Comparison of ENCODE assay signal across 10 mouse cellular contexts in the genomic region with DNA sequence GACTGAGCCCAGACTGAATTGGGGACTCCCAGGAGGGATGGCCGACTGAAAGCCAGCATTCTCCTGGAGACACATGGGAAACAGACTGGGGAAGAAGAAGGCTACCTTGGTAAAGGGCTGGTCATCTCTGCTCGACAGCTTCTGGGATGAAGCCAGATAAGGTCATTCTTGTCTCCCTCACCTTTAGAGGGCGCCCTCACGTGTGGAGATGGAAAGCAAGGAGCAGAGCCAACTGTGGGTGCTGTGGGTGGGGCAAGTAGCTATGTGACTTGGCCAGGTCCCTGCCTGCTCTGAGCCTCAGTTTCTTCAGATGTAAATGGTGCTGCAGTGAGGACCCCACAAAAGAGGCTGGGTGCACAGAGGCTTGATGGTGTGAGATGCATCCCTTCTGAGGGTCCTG. TPM values are rescaled to one million over a fixed set of nuclear protein-coding genes. Genes with fewer than 3 reads are reported as not detected.
DNase-seq lines count a peak whose midpoint lies in the region; ATAC-seq and TF ChIP-seq lines count a peak whose summit lies in the region.
"Had no signal": no experiment of that assay in that cellular context is flagged by ENCODE, and none has a peak within 500 bp of the region (broad histone marks: within the 10 kb centered on the region; RNA-seq: fewer than 3 reads in every experiment).

No protein-coding gene starts in this region.

- no peak for TF ChIP-seq POLR2A in liver, adult 2 months (IDR thresholded peaks at IDR 0.05; ENCODE audit: extremely low read depth, insufficient read depth, low read length)
- no peak for TF ChIP-seq POLR2A in ES-Bruce4 (IDR thresholded peaks at IDR 0.05; ENCODE audit: insufficient read depth, low read length)

- H3K79me2 ChIP-seq in liver, adult 2 months (ENCODE audit: control insufficient read depth, insufficient read depth, low read length), result no peaks in the 10 kb centered on the region

- no peaks in the 10 kb centered on the region for H3K36me3 ChIP-seq in liver, adult 2 months (ENCODE audit: control insufficient read depth, insufficient read depth, low read length)
- H3K36me3 ChIP-seq in liver, embryonic 11.5 days (ENCODE audit: control insufficient read depth, insufficient read depth, low read length), result no peaks in the 10 kb centered on the region
- H3K36me3 ChIP-seq in ES-Bruce4 (ENCODE audit: control insufficient read depth, insufficient read depth, low read length, poor library complexity, severe bottlenecking), result no peaks in the 10 kb centered on the region

- ATAC-seq in liver, embryonic 11.5 days (replicated peaks; ENCODE audit: low FRiP score), result no peak

- no peak overlapping the region for H3K27ac ChIP-seq in liver, adult 2 months (replicated peaks; ENCODE audit: insufficient read depth, low read depth, low read length)
- H3K27ac ChIP-seq in liver, embryonic 11.5 days (ENCODE audit: low read depth, low read length), result no peak overlapping the region
- no peak overlapping the region for H3K27ac ChIP-seq in ES-Bruce4 (ENCODE audit: insufficient read depth, low read length)

- DNase-seq in adrenal gland, postnatal 36 days, result peak; percentile 8 to 26
- DNase-seq in adrenal gland, adult 8-10 months, result no peak
- DNase-seq in liver, adult 2 months (ENCODE audit: extremely low read depth, low read depth, low spot score), result peak; percentile 13
- DNase-seq in liver, embryonic 11.5 days (ENCODE audit: low spot score), result no peak
- DNase-seq in induced T-regulatory cell, adult 2 months (ENCODE audit: low read depth), result peak; percentile 24
- no peak for DNase-seq in T-cell, adult 2 months (ENCODE audit: low spot score)
- no peak for DNase-seq in left cerebral cortex, adult 8-10 months (ENCODE audit: low spot score in 2 of 2)

- TF ChIP-seq EP300 in ES-Bruce4 (IDR thresholded peaks at IDR 0.05; ENCODE audit: insufficient read depth, low read depth, low read length), result no peak

- H3K9me3 ChIP-seq in liver, embryonic 11.5 days (ENCODE audit: control insufficient read depth, low read length), result no peaks in the 10 kb centered on the region
- H3K9me3 ChIP-seq in ES-Bruce4 (replicated peaks; ENCODE audit: control insufficient read depth, insufficient read depth, low read length, poor library complexity, severe bottlenecking), result no peaks in the 10 kb centered on the region

- peak; percentile 39; the same call in 1 of the 2 replicates for TF ChIP-seq CTCF in liver, adult 2 months (IDR thresholded peaks at IDR 0.05; ENCODE audit: low read depth, low read length)
- peak; percentile 62 for TF ChIP-seq CTCF in ES-Bruce4 (IDR thresholded peaks at IDR 0.05; ENCODE audit: low read depth, low read length)

- no peak overlapping the region for H3K4me2 ChIP-seq in liver, embryonic 11.5 days

- H3K27me3 ChIP-seq in liver, adult 2 months (ENCODE audit: control insufficient read depth, insufficient read depth, low read length), result no peaks in the 10 kb centered on the region
- no peaks in the 10 kb centered on the region for H3K27me3 ChIP-seq in liver, embryonic 11.5 days (replicated peaks; ENCODE audit: control insufficient read depth, insufficient read depth, low read length)
- H3K27me3 ChIP-seq in ES-Bruce4 (ENCODE audit: control insufficient read depth, insufficient read depth, low read length, poor library complexity, severe bottlenecking), result no peaks in the 10 kb centered on the region

- H3K9ac ChIP-seq in liver, adult 2 months (ENCODE audit: low read depth, low read length), result no peak overlapping the region
- no peak overlapping the region for H3K9ac ChIP-seq in liver, embryonic 11.5 days (ENCODE audit: low read depth, low read length)
- H3K9ac ChIP-seq in ES-Bruce4 (ENCODE audit: low read depth, poor library complexity, severe bottlenecking), result no peak overlapping the region

- 33% methylated on average over 4 of the region's 4 CpGs for WGBS in liver, adult 2 months
- 30% methylated on average over 4 of the region's 4 CpGs for WGBS in liver, embryonic 11.5 days

- H3K4me3 ChIP-seq in liver, adult 2 months (ENCODE audit: insufficient read depth, low read depth, low read length), result no peak overlapping the region
- H3K4me3 ChIP-seq in liver, embryonic 11.5 days (ENCODE audit: low read depth, low read length), result no peak overlapping the region
- H3K4me3 ChIP-seq in ES-Bruce4 (ENCODE audit: low read depth, low read length), result no peak overlapping the region
- H3K4me3 ChIP-seq: erythroblast, embryonic 14.5 days had no signal

- H3K4me1 ChIP-seq in liver, adult 2 months (ENCODE audit: control insufficient read depth, insufficient read depth, low read length), result no peaks in the 10 kb centered on the region
- H3K4me1 ChIP-seq in liver, embryonic 11.5 days (replicated peaks; ENCODE audit: control insufficient read depth, insufficient read depth, low read length), result no peaks in the 10 kb centered on the region
- no peaks in the 10 kb centered on the region for H3K4me1 ChIP-seq in ES-Bruce4 (ENCODE audit: control insufficient read depth, insufficient read depth, low read length)

RNA-seq across cellular contexts. Expression of a gene that starts 42.2 kb away (rescaled TPM):
- not detected for total RNA-seq in adrenal gland, postnatal 36 days (2021)
- under 1 TPM in 2 of 4 experiments, not detected in 2; 0.12 to 0.34 TPM for total RNA-seq in adrenal gland, adult 8-10 months (2022)
- 0.09 and 0.13 TPM in 2 replicates for total RNA-seq in liver, adult 2 months (2014; rRNA removed)
- 0.64 and 1.2 TPM in 2 replicates for polyA plus RNA-seq in liver, adult 2 months (2012; rRNA removed)
- 0.95 and 1.0 TPM in 2 replicates for polyA plus RNA-seq in liver, embryonic 11.5 days (2014; fragmentation: Nextera tagmentation; extraction: Ambion mirVana)
- not detected in 2 replicates for polyA plus RNA-seq in ES-Bruce4 (2011; ENCODE audit: insufficient read depth, insufficient read length, low read depth, missing spikeins)
- 1 to 10 TPM; 2.5 to 3.3 (median 2.7) TPM for total RNA-seq in left cerebral cortex, adult 8-10 months (2022)
- total RNA-seq: common myeloid progenitor, adult 5-6 weeks had no signal
- polyA plus RNA-seq: erythroblast, embryonic 14.5 days had no signal

RNA-seq across cellular contexts. Expression of a gene that starts 52.8 kb away (rescaled TPM):
- 100 to 1,000 TPM in 1 of 2 experiments, 10 to 100 TPM in 1; 79.6 to 101 TPM for total RNA-seq in adrenal gland, postnatal 36 days (2021)
- 10 to 100 TPM; 69.8 to 78.8 (median 70.4) TPM for total RNA-seq in adrenal gland, adult 8-10 months (2022)
- 35.5 and 35.7 TPM in 2 replicates for total RNA-seq in liver, adult 2 months (2014; rRNA removed)
- polyA plus RNA-seq in liver, adult 2 months (2012; rRNA removed), result 18.2 and 18.3 TPM in 2 replicates
- 253 and 284 TPM in 2 replicates for polyA plus RNA-seq in liver, embryonic 11.5 days (2014; fragmentation: Nextera tagmentation; extraction: Ambion mirVana)
- 281 and 286 TPM in 2 replicates for polyA plus RNA-seq in ES-Bruce4 (2011; ENCODE audit: insufficient read depth, insufficient read length, low read depth, missing spikeins)
- total RNA-seq in left cerebral cortex, adult 8-10 months (2022), result 100 to 1,000 TPM; 138 to 142 (median 140) TPM

Comparison
In these comparisons a context has a peak if more than half of its experiments do, and no peak if none do; other contexts are left out.
1. DNase-seq: peak in adrenal gland, postnatal 36 days (2 of 2), liver, adult 2 months (single experiment) and induced T-regulatory cell, adult 2 months (single experiment); none in adrenal gland, adult 8-10 months (single experiment), liver, embryonic 11.5 days (single experiment), T-cell, adult 2 months (single experiment) and left cerebral cortex, adult 8-10 months (0 of 2).